Mouse (Mus musculus) C2C12 (cell line): Measurements from ENCODE around the gene Slc26a11.

Experiments used
- CTCF ChIP-seq: IDR thresholded peaks from one replicate; pipeline ENCODE4 v1.5.1; 2011; ENCODE audit not compliant: control insufficient read depth, insufficient read depth, insufficient read length
- USF1 ChIP-seq: IDR thresholded peaks from one replicate; pipeline ENCODE4 v1.6.1; 2011; ENCODE audit warnings: low read depth, mild to moderate bottlenecking, control low read depth, moderate library complexity

- TF ChIP-seq CTCF (no peak), USF1 (no peak)
These were observed 24.8 kb upstream of the Slc26a11 start for GRCm38 (mm10) chr11:119330592-119330991.
